Mouse (Mus musculus) C2C12 (cell line): ENCODE results near the gene Tenm4.

ENCODE experiments used
- CEBPB ChIP-seq: IDR thresholded peaks from one replicate; pipeline ENCODE4 v1.6.1; 2011; ENCODE audit warnings: low read depth, mild to moderate bottlenecking, control low read depth, moderate library complexity
- CTCF ChIP-seq: IDR thresholded peaks from one replicate; pipeline ENCODE4 v1.5.1; 2011; ENCODE audit not compliant: control insufficient read depth, insufficient read depth, insufficient read length
- MAX ChIP-seq: IDR thresholded peaks from one replicate; pipeline ENCODE4 v1.6.1; 2011; ENCODE audit warnings: mild to moderate bottlenecking, control low read depth
- MYOD1 ChIP-seq: IDR thresholded peaks from one replicate; pipeline ENCODE4 v1.6.1; 2011; ENCODE audit warnings: low read depth; ENCODE audit not compliant: control insufficient read depth, insufficient read length
- MYOG ChIP-seq: IDR thresholded peaks from one replicate; pipeline ENCODE4 v1.6.1; 2011; ENCODE audit not compliant: control insufficient read depth, insufficient read length; ENCODE audit errors: extremely low read depth
- USF1 ChIP-seq: IDR thresholded peaks from one replicate; pipeline ENCODE4 v1.6.1; 2011; ENCODE audit warnings: low read depth, mild to moderate bottlenecking, control low read depth, moderate library complexity

GRCm38 (mm10) chr7:96626338-96626737 is 455.3 kb downstream of the Tenm4 start:
- TF ChIP-seq CTCF, result no peak
- TF ChIP-seq USF1, result no peak
- TF ChIP-seq MYOG, result no peak
- no peak for TF ChIP-seq MAX
- no peak for TF ChIP-seq MYOD1
- no peak for TF ChIP-seq CEBPB
